Mouse (Mus musculus): ENCODE data around the gene Mcts2.

DNA sequence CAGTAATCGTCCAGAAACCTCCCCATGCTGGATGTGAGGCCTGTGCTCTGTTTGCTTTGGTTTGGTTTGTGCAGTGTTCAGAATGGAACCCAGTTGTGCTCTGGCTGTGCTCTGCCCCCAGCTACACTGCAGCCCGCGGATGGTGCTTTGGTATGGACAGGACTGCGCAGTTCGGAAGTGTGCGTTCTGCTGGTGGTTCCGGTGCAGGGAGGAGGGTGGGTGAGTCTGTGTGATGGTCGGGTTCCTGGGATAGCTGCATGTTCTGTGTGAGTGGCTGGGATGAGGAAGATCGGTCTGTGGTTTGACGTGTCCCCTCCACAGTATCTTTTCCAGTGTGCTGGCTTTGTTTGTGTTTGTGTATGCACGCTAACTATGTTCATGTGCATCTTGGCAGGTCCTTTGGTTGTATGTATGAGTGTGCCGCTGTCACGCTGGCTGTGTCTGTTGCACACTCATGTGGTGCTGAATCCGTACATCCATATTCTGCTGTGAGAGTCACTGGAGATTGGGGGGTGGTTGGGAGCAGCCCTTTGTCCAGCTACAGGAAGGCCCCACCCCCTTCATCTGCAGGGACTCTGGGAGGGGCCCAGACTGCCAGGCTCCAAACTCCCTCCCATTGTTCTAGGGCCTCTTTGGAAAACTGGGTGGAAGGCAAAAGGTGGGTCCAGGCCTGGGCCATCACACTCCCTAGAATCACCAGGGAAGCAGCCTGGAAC, 41.1 kb downstream of the Mcts2 start:
- TF ChIP-seq CTCF (IDR thresholded peaks at IDR 0.05; ENCODE audit: insufficient read depth, low read depth, low read length) (no peak), POLR2A (IDR thresholded peaks at IDR 0.05; ENCODE audit: insufficient read depth, low read depth, low read length) (no peak)

Data from olfactory bulb, adult 2 months (tissue).